Mouse (Mus musculus) hindlimb bud, embryonic 11.5 days (tissue): Measurements from ENCODE around the gene 1700029P11Rik.
A peak's percentile ranks its signal among the peaks of the same experiment; 100 is the strongest.

Experiments used
- DNase-seq: peaks from one replicate; pipeline ENCODE4 v3.0.0-alpha.2; 2012; ENCODE audit warnings: low read depth, low spot score; ENCODE audit errors: extremely low spot score

1700029P11Rik gene

GRCm38 (mm10) chr15:82004257-82004656 lies 23.9 kb downstream of the 1700029P11Rik start:
- DNase-seq, result no peak

- no peak for DNase-seq
These were observed 31.6 kb downstream of the 1700029P11Rik start for GRCm38 (mm10) chr15:82011947-82012346.

- no peak for DNase-seq
These were observed 34.5 kb downstream of the 1700029P11Rik start for GRCm38 (mm10) chr15:82014745-82015391.

DNA sequence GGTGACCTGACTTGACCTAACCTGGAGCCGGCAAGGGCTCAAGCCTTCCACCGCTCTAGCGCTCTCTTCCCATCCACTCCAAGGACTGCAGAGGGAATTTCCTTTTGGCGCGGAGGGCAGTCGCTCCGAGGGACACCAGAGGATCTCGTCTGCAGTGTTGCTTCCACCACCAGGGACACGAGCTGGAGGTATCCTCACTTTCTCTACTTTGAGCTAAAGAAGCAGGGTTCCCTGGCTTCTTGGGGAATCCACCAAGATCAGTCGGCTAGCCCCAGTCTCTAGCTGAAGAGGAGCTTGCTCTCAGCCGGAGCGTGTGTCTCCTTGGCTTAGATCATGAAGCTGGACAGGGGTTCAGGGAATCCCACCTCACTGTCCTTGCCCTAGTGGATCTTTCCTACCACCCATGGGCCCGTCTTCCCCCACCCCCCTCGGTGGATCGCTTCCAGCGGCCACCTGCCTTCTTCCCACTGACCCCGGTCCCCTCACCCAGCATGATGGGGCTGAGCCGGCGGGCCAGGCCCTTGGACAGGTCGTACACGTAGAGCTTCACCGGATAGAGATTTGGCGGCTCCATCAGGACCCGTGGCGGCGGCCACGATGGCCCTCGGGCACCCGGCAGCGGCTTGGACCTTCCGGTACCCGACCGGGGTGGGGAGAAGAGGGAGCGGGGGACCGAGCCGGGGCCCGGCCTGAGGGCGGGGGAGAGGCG lies 35.2 kb downstream of the 1700029P11Rik start:
- no peak for DNase-seq

- DNase-seq, result peak; percentile 97
These were observed 35.9 kb downstream of the 1700029P11Rik start for GRCm38 (mm10) chr15:82016101-82016808.

DNA sequence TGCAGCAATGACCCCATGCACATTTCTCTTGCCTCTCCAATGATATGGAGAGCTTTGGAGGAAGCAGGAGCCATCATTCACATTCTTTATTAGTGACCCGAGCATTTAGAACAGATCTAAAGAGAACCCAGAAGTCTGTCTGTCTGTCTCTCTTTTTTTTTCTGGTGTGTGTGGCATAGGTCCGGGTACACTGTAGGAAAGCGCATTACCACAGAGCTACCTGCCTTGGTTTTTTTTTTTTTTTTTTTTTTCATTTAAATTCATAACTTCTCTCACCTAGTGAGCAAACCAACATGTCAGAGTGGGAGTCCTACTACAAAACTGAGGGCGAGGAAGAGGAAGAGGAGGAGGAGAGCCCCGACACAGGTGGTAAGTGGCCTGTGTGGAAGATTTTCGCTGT lies 36.5 kb downstream of the 1700029P11Rik start:
- no peak for DNase-seq

GRCm38 (mm10) chr15:82017461-82017860 lies 37.1 kb downstream of the 1700029P11Rik start:
- no peak for DNase-seq

- no peak for DNase-seq
These were observed 38.9 kb downstream of the 1700029P11Rik start for GRCm38 (mm10) chr15:82019288-82019687.

DNA sequence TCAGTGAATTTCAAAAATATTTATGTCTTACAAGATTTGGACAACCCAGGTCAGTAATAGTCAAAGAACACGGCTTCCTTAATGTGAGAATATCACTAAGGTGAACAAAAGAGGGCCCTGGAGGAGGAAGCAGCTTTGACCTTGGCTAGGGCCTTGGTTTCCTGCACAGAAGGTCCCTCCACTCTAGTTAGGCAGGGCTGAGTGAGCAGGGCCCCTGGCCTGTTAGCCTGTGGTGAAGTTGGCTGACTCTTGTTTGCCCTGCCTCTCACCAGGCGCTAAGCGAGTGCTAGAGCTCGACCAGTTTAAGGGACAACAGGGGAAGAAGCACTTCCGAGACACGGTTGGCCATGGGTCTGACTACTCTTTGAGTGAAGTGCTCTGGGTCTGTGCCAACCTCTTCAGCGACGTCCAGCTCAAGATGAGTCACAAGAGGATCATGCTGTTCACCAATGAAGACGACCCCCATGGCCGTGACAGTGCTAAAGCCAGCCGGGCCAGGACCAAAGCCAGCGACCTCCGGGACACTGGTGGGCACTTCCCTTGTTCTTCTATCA lies 42.3 kb downstream of the 1700029P11Rik start:
- no peak for DNase-seq

DNA sequence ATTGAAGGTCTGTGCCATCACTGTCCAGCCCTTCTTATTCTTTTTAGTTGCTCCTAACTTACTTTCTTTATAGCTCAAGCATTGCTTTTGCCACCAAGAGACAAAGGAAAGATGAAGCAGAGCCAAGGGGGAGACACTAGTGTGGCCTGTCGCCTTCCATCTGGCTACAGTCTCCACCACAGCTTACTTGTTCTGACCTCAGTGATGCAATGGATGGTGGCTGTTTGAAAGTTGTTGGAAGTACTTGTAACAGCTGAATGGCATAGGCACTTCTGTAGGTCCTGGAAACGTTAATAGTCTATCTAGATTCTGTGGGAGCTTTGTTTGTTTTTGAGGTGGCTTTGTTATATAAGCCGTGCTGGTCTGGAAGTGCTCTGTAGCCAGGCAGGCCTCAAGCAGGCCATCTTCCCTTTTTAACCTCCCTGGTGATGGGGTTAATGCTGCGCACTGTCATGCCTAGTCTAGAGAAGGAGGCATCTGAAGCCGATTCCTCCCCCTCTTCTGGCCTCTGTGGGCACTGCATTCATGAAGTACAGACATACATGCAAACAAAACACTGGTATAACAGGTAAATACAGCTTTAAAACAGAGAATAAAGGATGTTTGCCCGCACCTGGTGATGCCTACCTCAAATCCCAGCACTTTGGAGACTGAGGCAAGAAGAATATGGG lies 43.8 kb downstream of the 1700029P11Rik start:
- no peak for DNase-seq

GRCm38 (mm10) chr15:82027276-82027675 lies 46.9 kb downstream of the 1700029P11Rik start:
- DNase-seq, result no peak

- no peak for DNase-seq
These were observed 47.4 kb downstream of the 1700029P11Rik start for GRCm38 (mm10) chr15:82027726-82028125.
